Mouse (Mus musculus): ENCODE data around the gene Gys1. TPM values are rescaled to one million over a fixed set of nuclear protein-coding genes. Genes with fewer than 3 reads are reported as not detected.
"Not testable (repeated sequence)": the region's sequence is repeated elsewhere in the genome, so short reads cannot be mapped to it uniquely, and the experiment has no call there.

Gene Gys1
- polyA plus RNA-seq, 2 experiments = 35.8 to 44.1 TPM

GRCm38 (mm10) chr7:45476453-45476852 is 41.8 kb downstream of the Gys1 start:
- WGBS = 50% methylated on average over 1 of the region's 1 CpGs
- no peak for TF ChIP-seq POLR2A (IDR thresholded peaks at IDR 0.05; ENCODE audit: borderline replicate concordance, extremely low read depth, insufficient read depth, insufficient read length)
- Histone ChIP-seq H3K27ac (replicated peaks; ENCODE audit: low read depth, low read length) (no peak overlapping the region), H3K9me3 (ENCODE audit: control insufficient read depth, low read length) (no peaks in the 10 kb centered on the region), H3K36me3 (ENCODE audit: control insufficient read depth, insufficient read depth, low read length) (0 out of 2 replicates have a peak, but pooled peaks cover 3% of the 10 kb centered on the region), H3K4me3 (replicated peaks; ENCODE audit: low read length) (no peak overlapping the region), H3K4me1 (ENCODE audit: control insufficient read depth, insufficient read depth, low read length) (no peaks in the 10 kb centered on the region), H3K9ac (ENCODE audit: low read depth, low read length, severe bottlenecking) (no peak overlapping the region), H3K27me3 (ENCODE audit: control insufficient read depth, insufficient read depth, low read length) (no peaks in the 10 kb centered on the region), H3K4me2 (replicated peaks; ENCODE audit: low read depth, low read length, severe bottlenecking) (no peak overlapping the region)
- no peak for DNase-seq (ENCODE audit: low spot score)
- ATAC-seq (ENCODE audit: low FRiP score, low read depth) = no peak

DNA sequence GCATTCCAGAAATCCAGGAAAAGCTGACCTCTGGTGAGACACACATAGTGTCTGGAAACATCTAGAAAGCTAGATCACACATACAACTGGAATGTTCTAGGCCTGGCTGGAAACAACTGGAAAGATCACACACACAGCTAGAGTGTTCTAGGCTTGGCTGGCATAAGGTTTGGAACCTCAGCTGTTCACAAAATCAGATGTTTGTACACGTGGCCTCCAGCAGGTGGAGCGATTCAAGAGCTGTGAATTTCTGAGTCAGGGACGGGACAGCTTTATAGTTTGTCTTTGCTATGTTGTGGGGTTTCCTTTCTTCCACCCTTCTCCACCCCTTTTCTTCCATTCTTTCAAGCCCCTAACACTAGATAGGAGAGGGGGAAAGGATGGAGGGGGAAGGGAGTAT is 42.4 kb downstream of the Gys1 start:
- no peak overlapping the region for H3K9ac ChIP-seq (ENCODE audit: low read depth, low read length, severe bottlenecking)
- no peak overlapping the region for H3K4me3 ChIP-seq (replicated peaks; ENCODE audit: low read length)
- no peaks in the 10 kb centered on the region for H3K27me3 ChIP-seq (ENCODE audit: control insufficient read depth, insufficient read depth, low read length)
- H3K9me3 ChIP-seq (ENCODE audit: control insufficient read depth, low read length) = no peaks in the 10 kb centered on the region
- TF ChIP-seq POLR2A (IDR thresholded peaks at IDR 0.05; ENCODE audit: borderline replicate concordance, extremely low read depth, insufficient read depth, insufficient read length) = no peak
- peak; percentile 61 for ATAC-seq (ENCODE audit: low FRiP score, low read depth)
- no peak overlapping the region for H3K4me2 ChIP-seq (replicated peaks; ENCODE audit: low read depth, low read length, severe bottlenecking)
- peak; percentile 78 for DNase-seq (ENCODE audit: low spot score)
- H3K27ac ChIP-seq (replicated peaks; ENCODE audit: low read depth, low read length) = no peak overlapping the region
- H3K36me3 ChIP-seq (ENCODE audit: control insufficient read depth, insufficient read depth, low read length) = 0 out of 2 replicates have a peak, but pooled peaks cover 3% of the 10 kb centered on the region
- 8% methylated on average over 3 of the region's 3 CpGs for WGBS
- no peaks in the 10 kb centered on the region for H3K4me1 ChIP-seq (ENCODE audit: control insufficient read depth, insufficient read depth, low read length)

DNA sequence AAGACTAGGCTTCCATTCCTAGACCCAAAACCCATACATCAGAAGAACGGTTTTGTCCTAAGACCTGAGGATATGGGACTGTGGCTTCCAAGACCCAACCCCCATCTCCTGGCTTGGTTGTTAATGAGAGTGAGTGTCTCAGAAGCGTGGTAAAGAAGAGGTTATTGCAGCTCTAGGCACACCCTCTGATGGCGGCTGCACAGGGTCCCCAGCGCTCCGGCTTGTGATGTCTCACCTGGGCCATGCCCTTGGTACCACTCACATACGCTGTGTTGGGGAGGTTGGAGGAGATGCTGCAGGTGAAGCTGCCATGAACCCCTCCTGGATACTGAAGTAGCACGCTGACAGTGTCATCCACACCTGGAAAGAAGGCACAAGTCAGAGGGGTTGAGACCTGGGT is 44.1 kb downstream of the Gys1 start:
- Histone ChIP-seq H3K36me3 (ENCODE audit: control insufficient read depth, insufficient read depth, low read length) (0 out of 2 replicates have a peak, but pooled peaks cover 3% of the 10 kb centered on the region), H3K4me2 (replicated peaks; ENCODE audit: low read depth, low read length, severe bottlenecking) (no peak overlapping the region), H3K27ac (replicated peaks; ENCODE audit: low read depth, low read length) (no peak overlapping the region), H3K9ac (ENCODE audit: low read depth, low read length, severe bottlenecking) (no peak overlapping the region), H3K9me3 (ENCODE audit: control insufficient read depth, low read length) (no peaks in the 10 kb centered on the region), H3K4me1 (ENCODE audit: control insufficient read depth, insufficient read depth, low read length) (no peaks in the 10 kb centered on the region), H3K4me3 (replicated peaks; ENCODE audit: low read length) (no peak overlapping the region), H3K27me3 (ENCODE audit: control insufficient read depth, insufficient read depth, low read length) (no peaks in the 10 kb centered on the region)
- WGBS = 93% methylated on average over 7 of the region's 7 CpGs
- no peak for TF ChIP-seq POLR2A (IDR thresholded peaks at IDR 0.05; ENCODE audit: borderline replicate concordance, extremely low read depth, insufficient read depth, insufficient read length)
- ATAC-seq (ENCODE audit: low FRiP score, low read depth) = no peak
- DNase-seq (ENCODE audit: low spot score) = no peak

- H3K36me3 ChIP-seq (ENCODE audit: control insufficient read depth, insufficient read depth, low read length); H3K27me3 ChIP-seq (ENCODE audit: control insufficient read depth, insufficient read depth, low read length); DNase-seq (ENCODE audit: low spot score); H3K27ac ChIP-seq (replicated peaks; ENCODE audit: low read depth, low read length); H3K9me3 ChIP-seq (ENCODE audit: control insufficient read depth, low read length); H3K4me2 ChIP-seq (replicated peaks; ENCODE audit: low read depth, low read length, severe bottlenecking); H3K4me3 ChIP-seq (replicated peaks; ENCODE audit: low read length); H3K9ac ChIP-seq (ENCODE audit: low read depth, low read length, severe bottlenecking); H3K4me1 ChIP-seq (ENCODE audit: control insufficient read depth, insufficient read depth, low read length); ATAC-seq (ENCODE audit: low FRiP score, low read depth): not testable (repeated sequence)
- 79% methylated on average over 3 of the region's 4 CpGs for WGBS
These were observed 45.7 kb downstream of the Gys1 start for GRCm38 (mm10) chr7:45480310-45480709.

- WGBS = 46% methylated on average over 15 of the region's 15 CpGs
- DNase-seq (ENCODE audit: low spot score) = peak; percentile 66
- no peak for TF ChIP-seq POLR2A (IDR thresholded peaks at IDR 0.05; ENCODE audit: borderline replicate concordance, extremely low read depth, insufficient read depth, insufficient read length)
These were observed 46.8 kb downstream of the Gys1 start, which contains the start of gene Tulp2 for GRCm38 (mm10) chr7:45481374-45481927. TSS of gene Tulp2 (plus strand) at chr7:45481877.

More at GRCm38 (mm10) chr7:45481374-45481927, 46.8 kb downstream of the Gys1 start, which contains the start of gene Tulp2:
- no peak within 1 kb of the TSS for H3K4me3 ChIP-seq (replicated peaks; ENCODE audit: low read length)
- no peaks in the 10 kb centered on the region for H3K4me1 ChIP-seq (ENCODE audit: control insufficient read depth, insufficient read depth, low read length)
- H3K27ac ChIP-seq (replicated peaks; ENCODE audit: low read depth, low read length) = no peak within 1 kb of the TSS
- H3K27me3 ChIP-seq (ENCODE audit: control insufficient read depth, insufficient read depth, low read length) = no peaks in the 10 kb centered on the region
- ATAC-seq (ENCODE audit: low FRiP score, low read depth) = peak; percentile 84
- no peak within 1 kb of the TSS for H3K4me2 ChIP-seq (replicated peaks; ENCODE audit: low read depth, low read length, severe bottlenecking)
- 0 out of 2 replicates have a peak, but pooled peaks cover 3% of the 10 kb centered on the region for H3K36me3 ChIP-seq (ENCODE audit: control insufficient read depth, insufficient read depth, low read length)
- no peaks in the 10 kb centered on the region for H3K9me3 ChIP-seq (ENCODE audit: control insufficient read depth, low read length)
- no peak within 1 kb of the TSS for H3K9ac ChIP-seq (ENCODE audit: low read depth, low read length, severe bottlenecking)

Data from limb, embryonic 14.5 days (tissue).